Mouse (Mus musculus) bone marrow macrophage, adult 2 months (primary cell): Measurements from ENCODE around the gene Cyp11a1. TPM values are rescaled to one million over a fixed set of nuclear protein-coding genes. Genes with fewer than 3 reads are reported as not detected.

Source experiments
- H3K27ac ChIP-seq: 2 replicates; pipeline ENCODE4 v1.5.1; 2012; ENCODE audit warnings: low read depth, low read length; ENCODE audit not compliant: insufficient read depth
- H3K4me1 ChIP-seq: 2 replicates; pipeline ENCODE4 v1.6.1; 2012; ENCODE audit warnings: low read length; ENCODE audit not compliant: control insufficient read depth, insufficient read depth
- H3K4me3 ChIP-seq: 2 replicates; pipeline ENCODE4 v1.5.1; 2012; ENCODE audit warnings: mild to moderate bottlenecking, low read length, moderate library complexity; ENCODE audit not compliant: insufficient read depth
- CTCF ChIP-seq: IDR thresholded peaks from 2 replicates; pipeline ENCODE4 v1.5.1; 2012; ENCODE audit warnings: low read depth, mild to moderate bottlenecking, low read length, moderate library complexity
- POLR2A ChIP-seq: IDR thresholded peaks from 2 replicates; pipeline ENCODE4 v1.6.1; 2012; ENCODE audit warnings: mild to moderate bottlenecking, low read depth, low read length, borderline replicate concordance
- polyA plus RNA-seq: library from polyadenylated mRNA; stranded (reverse); fragments of >200 nt; gene quantifications from 2 replicates; pipeline ENCODE4 v1.2.4, GENCODE M21; 2012; ENCODE audit not compliant: missing spikeins, insufficient read depth, insufficient read length

The Cyp11a1 gene
- polyA plus RNA-seq = 0.36 TPM in 1 of 2 replicates, not detected in the other

DNA sequence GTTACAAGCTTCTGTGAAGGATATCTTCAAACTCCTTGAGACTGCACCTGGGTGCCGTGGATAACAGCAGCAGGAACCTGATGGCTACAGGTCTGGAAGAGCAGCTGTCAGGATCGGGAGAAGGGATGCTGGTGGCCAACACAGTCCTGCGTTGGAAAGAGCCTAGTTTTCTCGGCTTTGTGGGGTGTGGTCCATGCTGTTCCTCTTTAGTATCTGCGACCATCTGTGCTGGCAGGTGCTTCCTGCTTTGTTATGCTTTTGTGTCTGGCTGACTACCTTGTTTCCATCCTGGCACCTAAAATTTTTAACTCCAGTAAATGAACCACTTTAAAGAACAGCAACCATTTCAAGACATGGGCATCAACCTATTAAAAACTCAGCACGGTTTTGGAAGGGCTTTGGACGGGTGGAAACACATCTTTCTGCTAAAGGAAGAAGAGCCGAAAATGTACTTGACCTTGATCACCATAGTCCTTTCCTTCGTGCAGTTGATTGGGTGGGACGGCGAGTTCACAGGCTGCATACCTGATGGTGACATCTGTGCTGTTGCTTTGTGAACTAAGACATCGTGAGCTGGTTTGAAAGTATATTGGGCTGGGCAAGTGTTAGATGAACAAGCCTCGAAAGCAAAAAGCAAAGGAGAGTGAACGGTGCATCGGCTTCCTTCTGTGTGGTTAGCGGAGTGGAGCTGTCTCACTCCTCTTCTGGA is at the start of gene Cyp11a1:
Gene Cyp11a1 (plus strand): TSS at position 659 of the 709 bp plus-strand sequence.
- Histone ChIP-seq H3K4me1 (no peaks in the 10 kb centered on the region), H3K27ac (no peak within 1 kb of the TSS), H3K4me3 (no peak within 1 kb of the TSS)
- no peak for TF ChIP-seq POLR2A
- TF ChIP-seq CTCF = no peak

DNA sequence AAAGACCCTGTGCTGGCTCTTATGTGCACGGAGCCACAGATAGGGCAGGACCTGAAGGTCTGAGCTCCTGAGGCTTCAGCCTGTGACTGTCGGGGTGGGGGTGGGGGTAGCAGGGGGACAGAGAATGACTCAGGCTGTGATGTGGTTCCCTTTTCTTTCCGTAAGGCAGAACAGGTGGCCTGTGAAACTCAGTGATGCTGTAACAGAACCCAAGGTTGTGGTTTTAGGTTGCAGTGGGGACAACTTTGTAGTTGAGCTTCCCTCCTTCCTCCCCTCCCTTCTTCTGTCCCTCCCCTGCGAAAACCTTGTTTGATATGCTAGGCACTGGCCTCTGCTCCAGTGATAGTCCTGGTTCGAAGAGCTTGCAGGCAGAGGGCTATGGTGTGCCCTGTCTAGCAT is 49.4 kb upstream of the Cyp11a1 start:
- TF ChIP-seq POLR2A (no peak), CTCF (no peak)
- Histone ChIP-seq H3K4me3 (no peak overlapping the region), H3K4me1 (no peaks in the 10 kb centered on the region), H3K27ac (no peak overlapping the region)

DNA sequence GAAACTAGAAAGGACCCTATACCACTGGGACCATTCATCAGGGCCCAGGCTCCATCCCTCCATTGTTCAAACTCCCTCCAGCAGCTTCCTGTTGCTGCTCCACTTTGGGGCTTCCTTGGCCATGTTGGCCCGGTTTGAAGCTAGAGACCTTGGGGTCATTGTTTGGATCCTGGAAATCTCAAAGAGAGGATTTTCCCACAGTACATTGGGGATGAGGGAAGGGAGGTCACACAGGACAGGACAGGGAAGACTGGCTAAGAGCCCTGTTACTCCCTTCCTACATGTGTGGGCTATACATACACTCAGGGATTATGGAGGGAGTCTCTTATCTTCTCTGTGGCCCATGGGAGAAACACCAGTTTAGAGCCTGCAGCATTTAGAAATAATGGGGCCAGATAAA is 47.6 kb upstream of the Cyp11a1 start:
- Histone ChIP-seq H3K27ac (no peak overlapping the region), H3K4me3 (no peak overlapping the region), H3K4me1 (no peaks in the 10 kb centered on the region)
- TF ChIP-seq CTCF = no peak

DNA sequence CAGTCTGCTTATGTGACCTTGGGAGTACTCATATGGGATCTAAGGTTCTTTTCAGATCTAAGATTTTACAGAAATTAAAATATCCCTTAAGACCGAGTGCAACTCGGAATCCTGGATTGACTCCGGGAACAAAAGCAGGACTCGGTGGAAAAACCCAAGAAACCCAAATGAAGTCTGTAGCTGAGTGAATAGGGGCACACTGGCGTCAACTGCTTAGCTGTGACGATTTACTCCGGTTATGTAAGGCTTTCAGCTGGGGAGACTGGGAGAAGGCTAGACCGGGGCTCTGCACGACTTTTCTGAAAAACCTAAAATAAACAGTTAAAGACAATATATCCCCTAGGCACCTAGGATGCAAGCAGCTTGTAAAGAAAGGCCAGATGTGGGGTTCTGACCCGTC is 46.8 kb upstream of the Cyp11a1 start:
- Histone ChIP-seq H3K4me3 (no peak overlapping the region), H3K27ac (no peak overlapping the region), H3K4me1 (no peaks in the 10 kb centered on the region)
- TF ChIP-seq POLR2A (no peak), CTCF (no peak)

DNA sequence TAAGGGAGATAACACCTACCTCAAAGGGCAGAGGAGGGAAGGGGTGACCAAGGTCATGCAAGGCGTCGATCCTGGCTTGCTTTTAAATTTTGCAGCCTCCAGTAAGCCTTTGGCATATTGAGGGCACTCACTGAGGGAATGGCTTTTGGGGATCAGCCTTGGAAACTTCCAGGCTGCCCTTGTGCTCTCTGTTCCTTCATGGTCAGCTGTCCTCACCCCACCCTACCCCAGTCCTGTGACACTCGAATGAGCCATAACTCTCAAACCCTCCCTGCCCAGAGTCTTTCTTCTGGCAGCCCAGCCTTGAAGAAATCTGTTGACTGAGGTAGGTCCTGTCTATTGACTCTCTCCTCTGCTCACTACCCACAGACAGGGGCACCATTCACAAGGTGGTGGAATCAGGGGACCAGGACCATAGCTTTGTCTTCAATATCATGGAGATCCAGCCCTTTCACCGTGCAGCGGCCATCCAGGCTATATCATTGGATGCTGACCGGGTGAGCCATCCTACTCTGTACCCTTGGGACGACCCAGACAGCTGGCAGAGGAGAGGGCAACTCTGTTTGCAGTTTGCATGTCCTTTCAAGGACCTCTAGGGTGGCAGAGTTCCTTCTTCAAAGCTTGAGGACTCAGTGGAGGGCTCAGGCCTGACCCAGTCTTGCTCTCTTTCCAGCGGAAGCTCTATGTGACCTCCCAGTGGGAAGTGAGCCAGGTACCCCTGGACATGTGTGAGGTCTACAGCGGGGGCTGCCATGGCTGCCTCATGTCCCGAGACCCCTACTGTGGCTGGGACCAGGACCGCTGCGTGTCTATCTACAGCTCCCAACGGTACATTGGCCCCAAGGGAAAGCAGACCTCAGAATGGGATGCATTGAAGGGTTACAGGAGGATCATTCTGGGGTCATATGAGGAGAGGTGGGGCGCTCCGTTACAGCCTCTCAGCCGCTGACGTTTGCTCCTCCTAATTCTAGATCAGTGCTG is 46.0 kb upstream of the Cyp11a1 start:
- H3K4me3 ChIP-seq = no peak overlapping the region
- TF ChIP-seq POLR2A (no peak), CTCF (no peak)
- no peaks in the 10 kb centered on the region for H3K4me1 ChIP-seq
- no peak overlapping the region for H3K27ac ChIP-seq

DNA sequence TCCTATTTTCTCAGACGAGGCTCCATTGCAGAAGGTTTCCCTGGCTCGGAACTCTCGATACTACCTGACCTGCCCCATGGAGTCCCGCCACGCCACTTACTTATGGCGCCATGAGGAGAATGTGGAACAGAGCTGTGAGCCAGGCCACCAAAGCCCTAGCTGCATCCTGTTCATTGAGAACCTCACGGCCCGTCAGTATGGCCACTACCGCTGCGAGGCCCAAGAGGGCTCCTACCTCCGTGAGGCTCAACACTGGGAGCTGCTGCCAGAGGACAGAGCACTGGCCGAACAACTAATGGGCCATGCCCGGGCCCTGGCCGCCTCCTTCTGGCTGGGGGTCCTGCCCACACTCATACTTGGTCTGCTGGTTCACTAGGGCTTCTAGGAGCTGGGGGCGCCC is 45.0 kb upstream of the Cyp11a1 start:
- Histone ChIP-seq H3K4me3 (no peak overlapping the region), H3K4me1 (no peaks in the 10 kb centered on the region), H3K27ac (no peak overlapping the region)
- TF ChIP-seq POLR2A = no peak
- no peak for TF ChIP-seq CTCF

DNA sequence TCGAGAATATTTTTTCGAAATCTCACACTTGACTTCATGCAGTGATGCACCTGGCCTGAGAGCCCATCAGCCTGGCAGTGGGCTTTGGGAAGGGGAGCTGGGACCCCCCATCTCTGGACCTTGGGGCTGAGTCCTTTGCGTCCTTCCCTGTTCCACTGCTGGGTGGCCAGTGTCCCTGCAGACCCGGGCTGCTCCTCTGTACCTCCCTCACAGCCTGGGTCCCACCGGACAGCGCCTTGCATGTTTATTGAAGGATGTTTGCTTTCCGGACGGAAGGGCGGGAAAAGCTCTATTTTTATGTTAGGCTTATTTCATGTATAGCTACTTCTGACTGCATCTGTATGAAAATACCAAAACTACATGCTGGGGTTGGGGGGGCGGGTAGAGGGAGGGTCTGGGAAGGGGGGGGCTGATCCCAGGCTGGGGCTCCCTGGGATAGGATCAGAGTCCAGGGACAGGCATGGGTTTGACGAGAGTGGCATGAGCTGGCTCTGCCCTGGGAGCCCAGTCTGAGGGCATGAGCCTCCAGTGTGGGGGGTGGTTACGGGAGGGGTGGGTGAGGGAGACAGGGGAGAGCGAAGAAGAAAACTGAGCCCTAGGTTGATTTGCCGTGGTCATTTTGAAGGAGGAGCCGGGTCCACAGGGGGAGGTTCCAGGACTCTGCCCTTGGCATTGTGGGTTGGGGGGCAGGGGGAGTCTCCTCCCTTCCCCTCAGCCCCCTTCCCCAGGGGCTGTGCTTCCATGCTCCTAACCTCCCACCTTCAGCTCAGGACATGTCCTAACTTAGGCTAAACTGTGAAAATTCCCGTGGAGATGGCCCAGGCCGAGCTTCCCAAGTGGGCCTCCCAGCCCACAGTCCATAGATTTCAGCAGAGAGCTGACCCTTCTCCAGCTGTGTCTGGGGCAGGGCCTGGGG is 44.1 kb upstream of the Cyp11a1 start:
- Histone ChIP-seq H3K4me1 (no peaks in the 10 kb centered on the region), H3K4me3 (no peak overlapping the region), H3K27ac (no peak overlapping the region)
- TF ChIP-seq CTCF = no peak

DNA sequence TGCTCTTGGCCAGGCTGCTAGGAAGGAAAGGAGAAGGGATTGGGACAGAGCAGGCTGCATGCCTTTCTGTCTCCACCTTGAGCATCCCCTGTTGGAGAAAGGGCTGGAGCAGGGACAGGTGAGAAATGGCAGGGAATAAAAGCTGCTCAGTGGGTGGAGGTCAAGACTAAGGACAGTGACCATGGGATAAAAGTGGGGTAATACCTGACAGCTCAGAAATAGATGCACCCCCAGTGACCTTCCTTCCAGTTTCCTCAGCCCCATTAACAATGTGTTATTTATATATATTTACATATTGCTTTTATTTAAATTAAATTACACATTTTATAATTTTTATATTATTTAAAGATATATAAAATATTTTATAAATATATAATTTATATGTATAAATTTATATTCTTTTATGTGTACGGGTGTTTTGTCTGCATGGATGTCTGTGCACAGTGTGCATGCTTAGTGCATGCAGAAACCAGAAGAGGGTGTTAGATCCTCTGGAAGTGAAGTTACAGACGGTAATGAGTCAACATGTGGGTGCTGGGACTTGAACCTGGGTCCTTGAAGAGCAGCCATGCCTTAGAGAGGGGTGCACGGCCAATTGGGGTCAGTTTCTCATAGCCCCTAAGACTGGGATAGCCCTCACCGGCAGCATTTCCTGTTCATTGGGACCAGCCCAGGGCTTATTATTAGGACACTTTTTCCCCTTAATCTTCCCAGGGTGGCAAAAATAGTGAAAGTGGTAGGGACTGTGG is 42.8 kb upstream of the Cyp11a1 start:
- Histone ChIP-seq H3K4me3 (no peak overlapping the region), H3K27ac (no peak overlapping the region), H3K4me1 (no peaks in the 10 kb centered on the region)
- no peak for TF ChIP-seq POLR2A
- TF ChIP-seq CTCF = no peak

DNA sequence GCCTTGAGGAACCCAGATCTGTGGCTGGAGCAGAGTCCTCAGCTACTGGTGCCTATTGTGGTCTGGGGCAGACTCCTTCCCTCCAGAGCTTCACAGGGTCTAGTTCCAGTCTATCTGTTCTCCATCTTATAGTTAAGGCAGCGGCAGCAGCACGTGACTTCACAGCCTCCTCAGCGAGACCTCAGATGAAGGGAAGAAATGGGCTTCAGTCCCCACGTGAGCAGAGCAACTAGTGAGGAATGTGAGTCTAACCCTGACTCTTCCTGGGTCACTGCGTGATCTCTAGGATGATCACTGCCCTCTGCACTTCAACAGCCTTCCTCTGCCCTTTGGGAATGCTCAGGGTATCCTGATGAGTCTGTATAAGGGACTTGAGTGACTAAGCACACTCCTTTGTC is 42.2 kb upstream of the Cyp11a1 start:
- TF ChIP-seq POLR2A (no peak), CTCF (no peak)
- Histone ChIP-seq H3K4me3 (no peak overlapping the region), H3K27ac (no peak overlapping the region), H3K4me1 (no peaks in the 10 kb centered on the region)
